Mouse (Mus musculus) G1E (cell line): Measurements from ENCODE around the gene Cldn24.

Source experiments
- CTCF ChIP-seq: IDR thresholded peaks from 2 replicates; pipeline ENCODE4 v1.5.1; 2012; ENCODE audit warnings: low read depth, low read length, inconsistent platforms, mixed read lengths
- GATA1 ChIP-seq: IDR thresholded peaks from 2 replicates; pipeline ENCODE4 v1.6.1; 2012; ENCODE audit warnings: borderline replicate concordance, low read length, inconsistent platforms, mixed read lengths

- TF ChIP-seq CTCF (no peak), GATA1 (no peak)
Observed at GRCm38 (mm10) chr8:47811221-47811620, 10.7 kb upstream of the Cldn24 start.
